Mouse (Mus musculus): Measurements from ENCODE around the gene Ptcd1. TPM values are rescaled to one million over a fixed set of nuclear protein-coding genes. Genes with fewer than 3 reads are reported as not detected.
"Not testable (repeated sequence)": the region's sequence is repeated elsewhere in the genome, so short reads cannot be mapped to it uniquely, and the experiment has no call there.

The Ptcd1 gene
- polyA plus RNA-seq, 1 experiment from 2014 or later = 18.8 TPM

GRCm38 (mm10) chr5:145105694-145106275 is 61.1 kb downstream of the Ptcd1 start:
- H3K4me3 ChIP-seq = no peak overlapping the region
- no peak overlapping the region for H3K4me2 ChIP-seq
- H3K4me1 ChIP-seq (replicated peaks) = no peaks in the 10 kb centered on the region
- H3K27ac ChIP-seq (replicated peaks) = no peak overlapping the region
- peaks cover 99% of the 10 kb centered on the region for H3K36me3 ChIP-seq
- WGBS = 90% methylated on average over 9 of the region's 9 CpGs
- no peaks in the 10 kb centered on the region for H3K27me3 ChIP-seq
- no peaks in the 10 kb centered on the region for H3K9me3 ChIP-seq
- H3K9ac ChIP-seq = no peak overlapping the region
- no peak for ATAC-seq (ENCODE audit: low read depth)

DNA sequence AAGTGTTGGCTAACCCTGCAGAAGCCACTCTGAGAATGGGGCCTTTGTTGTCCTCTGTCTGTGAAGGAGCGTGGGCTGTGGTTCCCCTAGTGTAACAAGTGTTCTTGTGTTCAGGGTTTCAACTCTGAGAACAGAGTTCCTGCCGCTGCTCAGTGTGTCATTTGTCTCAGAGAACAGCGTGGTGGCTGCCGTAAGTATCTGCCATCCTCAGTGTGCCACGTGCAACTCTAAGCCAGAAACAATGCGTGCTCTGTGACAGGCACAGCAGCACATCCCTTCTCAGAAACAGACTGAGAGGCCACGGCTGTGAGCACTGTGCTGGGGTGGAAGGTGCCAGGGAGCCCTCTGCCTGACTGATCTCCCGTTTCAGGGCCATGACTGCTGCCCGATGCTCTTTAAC is 62.6 kb downstream of the Ptcd1 start:
- Histone ChIP-seq H3K9ac (no peak overlapping the region), H3K9me3 (no peaks in the 10 kb centered on the region), H3K27me3 (no peaks in the 10 kb centered on the region), H3K27ac (replicated peaks) (no peak overlapping the region), H3K4me1 (replicated peaks) (no peaks in the 10 kb centered on the region), H3K36me3 (peaks cover 98% of the 10 kb centered on the region), H3K4me2 (no peak overlapping the region), H3K4me3 (no peak overlapping the region)
- ATAC-seq (ENCODE audit: low read depth) = peak; percentile 65
- WGBS = 77% methylated on average over 9 of the region's 9 CpGs

GRCm38 (mm10) chr5:145102706-145103105 is 64.2 kb downstream of the Ptcd1 start:
- ATAC-seq (ENCODE audit: low read depth) = no peak
- WGBS = 87% methylated on average over 4 of the region's 4 CpGs
- H3K27ac ChIP-seq (replicated peaks) = no peak overlapping the region
- no peaks in the 10 kb centered on the region for H3K4me1 ChIP-seq (replicated peaks)
- H3K4me2 ChIP-seq = no peak overlapping the region
- no peak overlapping the region for H3K9ac ChIP-seq
- no peaks in the 10 kb centered on the region for H3K27me3 ChIP-seq
- H3K36me3 ChIP-seq = peaks cover 98% of the 10 kb centered on the region
- H3K9me3 ChIP-seq = no peaks in the 10 kb centered on the region
- H3K4me3 ChIP-seq = no peak overlapping the region

DNA sequence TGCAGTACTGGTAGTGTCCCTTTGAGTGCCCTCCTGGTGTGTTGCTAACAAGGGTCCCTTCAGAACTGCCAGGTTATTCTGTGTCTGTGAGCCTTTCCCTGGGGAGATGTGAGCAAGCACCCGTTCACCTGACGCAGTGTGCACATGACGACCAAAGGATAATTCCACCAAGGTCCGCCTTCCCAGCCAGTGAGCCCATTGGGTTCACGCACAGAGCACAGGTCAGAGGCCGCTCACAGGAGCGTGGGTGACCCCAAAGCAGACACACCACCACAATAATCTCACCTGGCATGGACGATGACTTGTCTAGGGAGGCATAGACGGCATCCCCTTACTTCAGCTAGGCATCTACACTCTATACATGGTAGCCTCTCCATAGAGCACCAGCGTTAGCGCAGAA is 65.5 kb downstream of the Ptcd1 start:
- WGBS = 97% methylated on average over 11 of the region's 11 CpGs
- not testable (repeated sequence) for H3K4me1 ChIP-seq (replicated peaks); H3K9ac ChIP-seq; H3K27ac ChIP-seq (replicated peaks); H3K27me3 ChIP-seq; H3K4me3 ChIP-seq; H3K4me2 ChIP-seq; H3K9me3 ChIP-seq; ATAC-seq (ENCODE audit: low read depth)
- peaks cover 98% of the 10 kb centered on the region for H3K36me3 ChIP-seq

- ATAC-seq (ENCODE audit: low read depth) = no peak
Observed at GRCm38 (mm10) chr5:145100960-145101359, 65.9 kb downstream of the Ptcd1 start.

GRCm38 (mm10) chr5:145098340-145098821 is 68.5 kb downstream of the Ptcd1 start:
- Histone ChIP-seq H3K4me3 (no peak overlapping the region), H3K27ac (replicated peaks) (no peak overlapping the region), H3K4me1 (replicated peaks) (no peaks in the 10 kb centered on the region), H3K36me3 (peaks cover 97% of the 10 kb centered on the region), H3K27me3 (no peaks in the 10 kb centered on the region), H3K4me2 (no peak overlapping the region), H3K9ac (no peak overlapping the region), H3K9me3 (no peaks in the 10 kb centered on the region)
- ATAC-seq (ENCODE audit: low read depth) = no peak
- 95% methylated on average over 10 of the region's 10 CpGs for WGBS

More at GRCm38 (mm10) chr5:145100960-145101359, 65.9 kb downstream of the Ptcd1 start:
- no peaks in the 10 kb centered on the region for H3K27me3 ChIP-seq
- H3K4me3 ChIP-seq = no peak overlapping the region
- no peak overlapping the region for H3K4me2 ChIP-seq
- H3K4me1 ChIP-seq (replicated peaks) = no peaks in the 10 kb centered on the region
- no peaks in the 10 kb centered on the region for H3K9me3 ChIP-seq
- 94% methylated on average over 9 of the region's 9 CpGs for WGBS
- H3K9ac ChIP-seq = no peak overlapping the region
- no peak overlapping the region for H3K27ac ChIP-seq (replicated peaks)
- H3K36me3 ChIP-seq = peaks cover 98% of the 10 kb centered on the region

Other genes starting within 250 kb of the Ptcd1 start
- gene Smurf1, start 201.3 kb downstream of the Ptcd1 start, polyA plus RNA-seq (2015; fragmentation: Nextera tagmentation; extraction: Ambion mirVana) = 25.3 and 25.8 TPM in 2 replicates
- gene Gm4871, start 134.4 kb downstream of the Ptcd1 start, polyA plus RNA-seq (2015; fragmentation: Nextera tagmentation; extraction: Ambion mirVana) = not detected in 2 replicates
- gene 1700018F24Rik, start 124.1 kb downstream of the Ptcd1 start, polyA plus RNA-seq (2015; fragmentation: Nextera tagmentation; extraction: Ambion mirVana) = not detected in 2 replicates
- gene Arpc1a, start 83.3 kb downstream of the Ptcd1 start, polyA plus RNA-seq (2015; fragmentation: Nextera tagmentation; extraction: Ambion mirVana) = 228 and 239 TPM in 2 replicates
- gene Kpna7, start 83.1 kb downstream of the Ptcd1 start, polyA plus RNA-seq (2015; fragmentation: Nextera tagmentation; extraction: Ambion mirVana) = not detected in 2 replicates
- 95.1 and 106 TPM in 2 replicates for gene Arpc1b, start 52.9 kb downstream of the Ptcd1 start, polyA plus RNA-seq (2015; fragmentation: Nextera tagmentation; extraction: Ambion mirVana)
- 108 and 123 TPM in 2 replicates for gene Pdap1, start 26.9 kb downstream of the Ptcd1 start, polyA plus RNA-seq (2015; fragmentation: Nextera tagmentation; extraction: Ambion mirVana)
- 206 and 223 TPM in 2 replicates for gene Bud31, start 26.7 kb downstream of the Ptcd1 start, polyA plus RNA-seq (2015; fragmentation: Nextera tagmentation; extraction: Ambion mirVana)
- 47.7 and 48.9 TPM in 2 replicates for gene Cpsf4, start 105 bp upstream of the Ptcd1 start, polyA plus RNA-seq (2015; fragmentation: Nextera tagmentation; extraction: Ambion mirVana)
- 763 and 785 TPM in 2 replicates for gene Atp5j2, start 25.0 kb upstream of the Ptcd1 start, polyA plus RNA-seq (2015; fragmentation: Nextera tagmentation; extraction: Ambion mirVana)
- gene Zkscan14, start 34.8 kb upstream of the Ptcd1 start, polyA plus RNA-seq (2015; fragmentation: Nextera tagmentation; extraction: Ambion mirVana) = 13.6 and 14.6 TPM in 2 replicates
- 15.3 and 17.2 TPM in 2 replicates for gene Zkscan5, start 37.5 kb upstream of the Ptcd1 start, polyA plus RNA-seq (2015; fragmentation: Nextera tagmentation; extraction: Ambion mirVana)
- 35.3 and 41.2 TPM in 2 replicates for gene Zfp655, start 64.6 kb upstream of the Ptcd1 start, polyA plus RNA-seq (2015; fragmentation: Nextera tagmentation; extraction: Ambion mirVana)
- gene Zscan25, start 113.4 kb upstream of the Ptcd1 start, polyA plus RNA-seq (2015; fragmentation: Nextera tagmentation; extraction: Ambion mirVana) = 0.49 and 0.91 TPM in 2 replicates
- not detected in 2 replicates for gene Cyp3a57, start 178.2 kb upstream of the Ptcd1 start, polyA plus RNA-seq (2015; fragmentation: Nextera tagmentation; extraction: Ambion mirVana)

Data from neural tube, embryonic 13.5 days (tissue).